Mouse (Mus musculus) liver, embryonic 11.5 days (tissue): ENCODE data around the gene Tssk3. TPM values are rescaled to one million over a fixed set of nuclear protein-coding genes. Genes with fewer than 3 reads are reported as not detected.

Source experiments
- ATAC-seq: fragments of 200-750 bp; cut with Nextera tagmentation; replicated peaks from 2 replicates; pipeline ENCODE4 v1.8.0; 2017; ENCODE audit warnings: moderate number of reproducible peaks, mild to moderate bottlenecking, moderate TSS enrichment, moderate library complexity; ENCODE audit not compliant: low FRiP score
- DNase-seq: peaks from one replicate; pipeline ENCODE4 v3.0.0-alpha.2; 2017; ENCODE audit warnings: low spot score
- H3K27ac ChIP-seq: fragments of 300-500 bp; sonication (generic); 2 replicates; pipeline ENCODE4 v1.5.1; 2014; ENCODE audit warnings: mild to moderate bottlenecking, low read depth, low read length, control low read depth
- H3K27me3 ChIP-seq: fragments of 300-500 bp; sonication (generic); replicated peaks from 2 replicates; pipeline ENCODE4 v1.6.1; 2014; ENCODE audit warnings: low read length, mixed read lengths; ENCODE audit not compliant: control insufficient read depth, insufficient read depth
- H3K36me3 ChIP-seq: fragments of 300-500 bp; sonication (generic); 2 replicates; pipeline ENCODE4 v1.6.1; 2014; ENCODE audit warnings: mild to moderate bottlenecking, low read length, moderate library complexity, mixed read lengths; ENCODE audit not compliant: control insufficient read depth, insufficient read depth
- H3K4me1 ChIP-seq: fragments of 300-500 bp; sonication (generic); replicated peaks from 2 replicates; pipeline ENCODE4 v1.6.1; 2014; ENCODE audit warnings: low read length, mixed read lengths; ENCODE audit not compliant: control insufficient read depth, insufficient read depth
- H3K4me2 ChIP-seq: fragments of 300-500 bp; sonication (generic); 2 replicates; pipeline ENCODE4 v1.6.1; 2014; ENCODE audit warnings: mild to moderate bottlenecking, control low read depth, moderate library complexity
- H3K4me3 ChIP-seq: fragments of 300-500 bp; sonication (generic); 2 replicates; pipeline ENCODE4 v1.5.1; 2014; ENCODE audit warnings: low read depth, low read length, control low read depth
- H3K9ac ChIP-seq: fragments of 300-500 bp; sonication (generic); 2 replicates; pipeline ENCODE4 v1.6.1; 2014; ENCODE audit warnings: low read depth, low read length, control low read depth
- H3K9me3 ChIP-seq: fragments of 300-500 bp; sonication (generic); 2 replicates; pipeline ENCODE4 v1.6.1; 2016; ENCODE audit warnings: low read length, inconsistent platforms, mixed read lengths; ENCODE audit not compliant: control insufficient read depth
- WGBS: fragments of 180-500 bp; shearing (Covaris S2); extraction: QIAGEN DNeasy Blood & Tissue Kit; methylation state at CpG from one replicate; pipeline ENCODE4 v1.1.7; 2014; 5-methylcytosine and 5-hydroxymethylcytosine counted together
- polyA plus RNA-seq: library from polyadenylated mRNA; unstranded; fragments of >200 nt; fragmentation: Nextera tagmentation; extraction: Ambion mirVana; gene quantifications from 2 replicates; pipeline ENCODE4 v1.2.1, GENCODE M21; 2014

Gene Tssk3
- polyA plus RNA-seq, 1 experiment from 2014 or later: not detected

GRCm38 (mm10) chr4:129495672-129496562, 5.1 kb upstream of the Tssk3 start:
- Histone ChIP-seq H3K9ac (no peak overlapping the region), H3K4me2 (peak overlapping the region; percentile 0), H3K4me3 (no peak overlapping the region), H3K27me3 (peaks cover 15% of the 10 kb centered on the region), H3K36me3 (no peaks in the 10 kb centered on the region), H3K9me3 (no peaks in the 10 kb centered on the region), H3K27ac (peak overlapping the region; percentile 32), H3K4me1 (peaks cover 30% of the 10 kb centered on the region)
- DNase-seq (no peak), ATAC-seq (no peak)
- WGBS: 31% methylated on average over 16 of the region's 16 CpGs

GRCm38 (mm10) chr4:129494681-129495080, 3.9 kb upstream of the Tssk3 start:
- peaks cover 23% of the 10 kb centered on the region for H3K4me1 ChIP-seq
- no peak overlapping the region for H3K9ac ChIP-seq
- no peak overlapping the region for H3K27ac ChIP-seq
- 64% methylated on average over 7 of the region's 7 CpGs for whole genome bisulfite sequencing
- H3K27me3 ChIP-seq: peaks cover 20% of the 10 kb centered on the region
- DNase-seq (no peak), ATAC-seq (no peak)
- H3K36me3 ChIP-seq: no peaks in the 10 kb centered on the region
- H3K9me3 ChIP-seq: no peaks in the 10 kb centered on the region
- H3K4me2 ChIP-seq: no peak overlapping the region
- H3K4me3 ChIP-seq: no peak overlapping the region

- Histone ChIP-seq H3K4me1 (no peaks in the 10 kb centered on the region; the same call in 1 of the 2 replicates), H3K4me3 (no peak overlapping the region), H3K27me3 (no peaks in the 10 kb centered on the region), H3K9ac (no peak overlapping the region), H3K36me3 (peaks cover 34% of the 10 kb centered on the region), H3K4me2 (no peak overlapping the region), H3K9me3 (no peaks in the 10 kb centered on the region), H3K27ac (no peak overlapping the region)
- WGBS: 72% methylated on average over 1 of the region's 1 CpGs
- ATAC-seq (no peak), DNase-seq (no peak)
These were observed 9.7 kb downstream of the Tssk3 start for GRCm38 (mm10) chr4:129481090-129481489.

- ATAC-seq: no peak
- Histone ChIP-seq H3K36me3 (peaks cover 41% of the 10 kb centered on the region), H3K4me1 (no peaks in the 10 kb centered on the region; the same call in 1 of the 2 replicates), H3K27ac (no peak overlapping the region), H3K9me3 (no peaks in the 10 kb centered on the region), H3K9ac (no peak overlapping the region), H3K27me3 (no peaks in the 10 kb centered on the region), H3K4me2 (no peak overlapping the region), H3K4me3 (no peak overlapping the region)
- no peak for DNase-seq
- WGBS: 92% methylated on average over 3 of the region's 3 CpGs
These were observed 11.0 kb downstream of the Tssk3 start for GRCm38 (mm10) chr4:129479863-129480262.

DNA sequence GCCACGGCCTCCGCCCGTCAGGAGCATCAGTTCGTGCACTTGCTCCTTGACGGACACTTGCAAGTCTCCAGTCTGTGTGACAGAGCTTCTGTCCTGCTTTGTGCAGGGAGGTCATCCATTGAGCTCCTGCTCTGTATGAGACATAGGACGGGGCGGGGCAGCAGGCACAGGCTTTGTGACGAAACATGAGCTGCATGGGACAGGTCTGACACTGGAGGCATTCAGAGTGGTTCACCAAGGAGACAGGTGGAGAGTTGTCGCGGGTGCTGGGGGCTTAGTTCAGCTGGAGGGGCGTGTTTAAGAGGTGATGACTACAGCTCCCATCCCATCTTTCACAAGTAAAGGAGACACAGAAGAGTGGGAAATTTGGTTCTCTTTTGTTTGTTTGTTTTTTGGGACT, 14.8 kb downstream of the Tssk3 start:
- peaks cover 54% of the 10 kb centered on the region for H3K36me3 ChIP-seq
- H3K27me3 ChIP-seq: no peaks in the 10 kb centered on the region
- H3K4me2 ChIP-seq: no peak overlapping the region
- no peak overlapping the region for H3K9ac ChIP-seq
- no peak overlapping the region for H3K27ac ChIP-seq
- no peak for DNase-seq
- H3K4me1 ChIP-seq: no peaks in the 10 kb centered on the region; the same call in 1 of the 2 replicates
- no peak overlapping the region for H3K4me3 ChIP-seq
- ATAC-seq: no peak
- H3K9me3 ChIP-seq: no peaks in the 10 kb centered on the region
- 89% methylated on average over 11 of the region's 11 CpGs for WGBS

GRCm38 (mm10) chr4:129464286-129464815, 26.5 kb downstream of the Tssk3 start:
- Histone ChIP-seq H3K4me3 (no peak overlapping the region), H3K9ac (peak overlapping the region; percentile 52; the same call in 1 of the 2 replicates), H3K4me2 (peak overlapping the region; percentile 76), H3K27me3 (no peaks in the 10 kb centered on the region), H3K4me1 (peaks cover 25% of the 10 kb centered on the region), H3K9me3 (no peaks in the 10 kb centered on the region), H3K27ac (peak overlapping the region; percentile 88), H3K36me3 (peaks cover 27% of the 10 kb centered on the region)
- WGBS: 79% methylated on average over 4 of the region's 4 CpGs
- ATAC-seq (no peak), DNase-seq (no peak)

DNA sequence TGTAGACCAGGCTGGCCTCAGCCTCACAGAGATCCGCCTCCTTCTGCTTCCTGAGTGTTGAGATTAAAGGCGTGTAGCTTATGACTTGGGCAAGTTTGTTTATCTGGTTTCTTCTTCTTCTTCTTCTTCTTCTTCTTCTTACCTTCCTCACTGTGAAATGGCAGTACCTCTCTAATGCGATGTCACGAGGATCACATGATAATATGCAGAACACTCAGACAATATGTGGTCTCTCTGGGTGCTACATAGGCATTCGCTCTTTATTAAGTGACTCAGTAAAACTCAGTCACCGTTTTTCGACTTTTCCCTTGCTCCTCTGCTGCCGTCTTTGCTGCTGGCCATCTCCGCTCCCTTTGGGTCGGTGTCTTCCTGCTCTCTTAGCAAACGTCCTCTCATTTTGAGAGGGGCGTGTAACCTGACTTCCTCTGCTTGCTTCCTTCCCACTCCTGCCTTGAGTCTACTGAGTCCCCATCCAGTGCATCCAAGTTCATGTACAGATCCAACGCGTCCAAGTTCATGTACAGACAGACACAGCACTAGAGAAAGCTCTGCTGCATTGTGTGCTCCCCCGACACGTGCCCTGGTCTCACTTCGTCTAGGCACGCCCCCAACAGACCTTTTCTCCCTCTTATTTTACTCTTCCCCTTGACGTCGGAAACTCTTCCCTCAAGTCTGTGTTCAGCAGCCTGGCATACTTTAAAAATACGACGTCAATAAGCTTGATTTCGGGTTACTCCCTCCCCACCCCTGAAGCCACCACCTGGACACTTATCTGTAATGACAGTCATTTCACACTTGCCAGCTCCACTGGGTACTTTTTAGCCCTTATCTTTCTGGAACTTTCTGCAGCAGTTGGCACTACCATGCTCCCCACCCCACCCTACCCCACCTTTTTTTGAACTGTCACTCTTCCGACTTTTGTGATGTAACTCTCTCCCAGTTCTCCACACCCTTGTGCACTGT, 27.4 kb downstream of the Tssk3 start:
- H3K27me3 ChIP-seq: no peaks in the 10 kb centered on the region
- peaks cover 27% of the 10 kb centered on the region for H3K36me3 ChIP-seq
- H3K4me3 ChIP-seq: peak overlapping the region; percentile 80; the same call in 1 of the 2 replicates
- H3K4me1 ChIP-seq: peaks cover 25% of the 10 kb centered on the region
- ATAC-seq: peak; percentile 47
- no peak for DNase-seq
- H3K9ac ChIP-seq: peak overlapping the region; percentile 52; the same call in 1 of the 2 replicates
- peak overlapping the region; percentile 76 for H3K4me2 ChIP-seq
- WGBS: 71% methylated on average over 24 of the region's 24 CpGs
- peak overlapping the region; percentile 88 for H3K27ac ChIP-seq
- no peaks in the 10 kb centered on the region for H3K9me3 ChIP-seq

DNA sequence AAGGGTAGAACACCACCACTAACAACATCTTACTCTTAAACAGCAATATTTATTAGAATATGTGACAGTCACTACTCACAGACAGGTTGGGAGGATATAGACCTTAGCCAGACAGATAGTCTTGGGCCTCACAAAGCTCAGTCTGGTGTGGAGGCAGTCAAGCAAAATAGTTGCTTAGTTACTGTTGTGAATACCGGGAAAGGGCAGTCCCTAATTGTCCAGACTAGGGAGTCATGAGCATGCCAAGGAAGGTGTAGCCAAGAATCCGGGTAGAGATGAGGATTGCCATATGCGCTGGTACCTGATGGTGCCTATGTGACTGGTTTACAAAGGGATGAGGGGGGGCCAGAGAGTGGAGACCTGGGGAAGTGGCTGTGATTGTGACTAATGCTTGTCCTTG, 28.7 kb downstream of the Tssk3 start:
- no peak for DNase-seq
- peak overlapping the region; percentile 76 for H3K4me2 ChIP-seq
- 36% methylated on average over 3 of the region's 3 CpGs for WGBS
- no peaks in the 10 kb centered on the region for H3K27me3 ChIP-seq
- ATAC-seq: no peak
- H3K27ac ChIP-seq: no peak overlapping the region
- H3K36me3 ChIP-seq: peaks cover 19% of the 10 kb centered on the region
- no peaks in the 10 kb centered on the region for H3K9me3 ChIP-seq
- peaks cover 25% of the 10 kb centered on the region for H3K4me1 ChIP-seq
- peak overlapping the region; percentile 80 for H3K4me3 ChIP-seq
- H3K9ac ChIP-seq: peak overlapping the region; percentile 76
